Mouse (Mus musculus) erythroblast, embryonic 14.5 days (primary cell): ENCODE results near the gene Rae1. TPM values are rescaled to one million over a fixed set of nuclear protein-coding genes. Genes with fewer than 3 reads are reported as not detected.

Source experiments
- H3K27me3 ChIP-seq: 2 replicates; pipeline ENCODE4 v1.6.1; 2012; ENCODE audit warnings: inconsistent platforms; ENCODE audit not compliant: control insufficient read depth
- H3K36me3 ChIP-seq: 2 replicates; pipeline ENCODE4 v1.6.1; 2012; ENCODE audit warnings: mild to moderate bottlenecking, inconsistent platforms; ENCODE audit not compliant: control insufficient read depth
- H3K4me1 ChIP-seq: 2 replicates; pipeline ENCODE4 v1.6.1; 2012; ENCODE audit warnings: inconsistent platforms; ENCODE audit not compliant: control insufficient read depth
- H3K4me3 ChIP-seq: replicated peaks from 2 replicates; pipeline ENCODE3; 2012; ENCODE audit warnings: moderate library complexity, mild to moderate bottlenecking, inconsistent platforms
- H3K9me3 ChIP-seq: 2 replicates; pipeline ENCODE4 v1.6.1; 2012; ENCODE audit warnings: low read length, inconsistent platforms, mixed read lengths; ENCODE audit not compliant: control insufficient read depth
- GATA1 ChIP-seq: IDR thresholded peaks from 2 replicates; pipeline ENCODE4 v1.6.1; 2012; ENCODE audit warnings: low read length, inconsistent platforms, mixed read lengths
- TAL1 ChIP-seq: IDR thresholded peaks from 3 replicates; pipeline ENCODE4 v1.6.1; 2012; ENCODE audit warnings: low read length, inconsistent platforms, mixed read lengths
- polyA plus RNA-seq: library from polyadenylated mRNA; stranded (reverse); fragments of >175 nt; gene quantifications from 2 replicates; pipeline ENCODE4 v1.2.3, GENCODE M21; 2012

Gene Rae1
- polyA plus RNA-seq, 1 experiment, result 3.4 TPM

GRCm38 (mm10) chr2:172979666-172980345 is 20.1 kb upstream of the Rae1 start:
- no peak for TF ChIP-seq TAL1
- no peak for TF ChIP-seq GATA1
- H3K36me3 ChIP-seq, result no peaks in the 10 kb centered on the region
- H3K4me1 ChIP-seq, result peaks cover 2% of the 10 kb centered on the region; the same call in 1 of the 2 replicates
- peaks cover 3% of the 10 kb centered on the region; the same call in 1 of the 2 replicates for H3K27me3 ChIP-seq
- H3K9me3 ChIP-seq, result no peaks in the 10 kb centered on the region; the same call in 1 of the 2 replicates
- H3K4me3 ChIP-seq, result no peak overlapping the region

- H3K4me3 ChIP-seq, result no peak overlapping the region
- TF ChIP-seq TAL1 (no peak), GATA1 (no peak)
- H3K4me1 ChIP-seq, result no peaks in the 10 kb centered on the region
- H3K9me3 ChIP-seq, result no peaks in the 10 kb centered on the region; the same call in 1 of the 2 replicates
- no peaks in the 10 kb centered on the region for H3K27me3 ChIP-seq
- no peaks in the 10 kb centered on the region for H3K36me3 ChIP-seq
These were observed 16.9 kb upstream of the Rae1 start for GRCm38 (mm10) chr2:172982776-172983561.

- no peak overlapping the region for H3K4me3 ChIP-seq
- no peaks in the 10 kb centered on the region for H3K9me3 ChIP-seq
- H3K27me3 ChIP-seq, result no peaks in the 10 kb centered on the region; the same call in 1 of the 2 replicates
- no peaks in the 10 kb centered on the region for H3K4me1 ChIP-seq
- H3K36me3 ChIP-seq, result no peaks in the 10 kb centered on the region
- no peak for TF ChIP-seq GATA1
These were observed 9.8 kb upstream of the Rae1 start for GRCm38 (mm10) chr2:172990161-172990560.

GRCm38 (mm10) chr2:172996207-172996606 is 3.7 kb upstream of the Rae1 start:
- Histone ChIP-seq H3K4me3 (no peak overlapping the region), H3K36me3 (peaks cover 2% of the 10 kb centered on the region), H3K4me1 (peaks cover 19% of the 10 kb centered on the region), H3K9me3 (no peaks in the 10 kb centered on the region), H3K27me3 (no peaks in the 10 kb centered on the region; the same call in 1 of the 2 replicates)
- TF ChIP-seq GATA1 (no peak), TAL1 (no peak)

- no peak for TF ChIP-seq GATA1
- no peak for TF ChIP-seq TAL1
- Histone ChIP-seq H3K4me1 (peaks cover 34% of the 10 kb centered on the region), H3K4me3 (no peak overlapping the region)
These were observed 2.2 kb upstream of the Rae1 start for GRCm38 (mm10) chr2:172997748-172998147.

GRCm38 (mm10) chr2:172998478-172998877 is 1.4 kb upstream of the Rae1 start:
- Histone ChIP-seq H3K36me3 (peaks cover 25% of the 10 kb centered on the region), H3K27me3 (no peaks in the 10 kb centered on the region; the same call in 1 of the 2 replicates), H3K4me1 (peaks cover 39% of the 10 kb centered on the region), H3K4me3 (no peak overlapping the region), H3K9me3 (no peaks in the 10 kb centered on the region)
- no peak for TF ChIP-seq TAL1
- TF ChIP-seq GATA1, result no peak

More at GRCm38 (mm10) chr2:172997748-172998147, 2.2 kb upstream of the Rae1 start:
- Histone ChIP-seq H3K9me3 (no peaks in the 10 kb centered on the region), H3K36me3 (peaks cover 18% of the 10 kb centered on the region), H3K27me3 (no peaks in the 10 kb centered on the region; the same call in 1 of the 2 replicates)

- no peaks in the 10 kb centered on the region for H3K27me3 ChIP-seq
- H3K9me3 ChIP-seq, result no peaks in the 10 kb centered on the region
- peaks cover 43% of the 10 kb centered on the region for H3K36me3 ChIP-seq
- H3K4me1 ChIP-seq, result peaks cover 44% of the 10 kb centered on the region
- H3K4me3 ChIP-seq, result peak overlapping the region; percentile 88
- TF ChIP-seq TAL1, result no peak
- no peak for TF ChIP-seq GATA1
These were observed 352 bp downstream of the Rae1 start for GRCm38 (mm10) chr2:173000285-173000652.

GRCm38 (mm10) chr2:173000921-173001320 is 1.0 kb downstream of the Rae1 start:
- H3K4me3 ChIP-seq, result peak overlapping the region; percentile 88
- TF ChIP-seq GATA1 (no peak), TAL1 (no peak)
- H3K9me3 ChIP-seq, result no peaks in the 10 kb centered on the region
- H3K27me3 ChIP-seq, result no peaks in the 10 kb centered on the region
- H3K36me3 ChIP-seq, result peaks cover 49% of the 10 kb centered on the region
- H3K4me1 ChIP-seq, result peaks cover 46% of the 10 kb centered on the region

GRCm38 (mm10) chr2:173003737-173004136 is 3.8 kb downstream of the Rae1 start:
- TF ChIP-seq TAL1, result no peak
- TF ChIP-seq GATA1, result no peak
- H3K9me3 ChIP-seq, result no peaks in the 10 kb centered on the region
- H3K36me3 ChIP-seq, result peaks cover 77% of the 10 kb centered on the region
- H3K4me1 ChIP-seq, result peaks cover 46% of the 10 kb centered on the region
- H3K4me3 ChIP-seq, result no peak overlapping the region
- no peaks in the 10 kb centered on the region for H3K27me3 ChIP-seq
